Mouse (Mus musculus) kidney, adult 8-10 months (tissue): ENCODE results near the gene Timm13.

Source experiments
- DNase-seq, 2 experiments: peaks; one replicate each; pipeline ENCODE4 v3.0.0; 2022

Gene Timm13

DNA sequence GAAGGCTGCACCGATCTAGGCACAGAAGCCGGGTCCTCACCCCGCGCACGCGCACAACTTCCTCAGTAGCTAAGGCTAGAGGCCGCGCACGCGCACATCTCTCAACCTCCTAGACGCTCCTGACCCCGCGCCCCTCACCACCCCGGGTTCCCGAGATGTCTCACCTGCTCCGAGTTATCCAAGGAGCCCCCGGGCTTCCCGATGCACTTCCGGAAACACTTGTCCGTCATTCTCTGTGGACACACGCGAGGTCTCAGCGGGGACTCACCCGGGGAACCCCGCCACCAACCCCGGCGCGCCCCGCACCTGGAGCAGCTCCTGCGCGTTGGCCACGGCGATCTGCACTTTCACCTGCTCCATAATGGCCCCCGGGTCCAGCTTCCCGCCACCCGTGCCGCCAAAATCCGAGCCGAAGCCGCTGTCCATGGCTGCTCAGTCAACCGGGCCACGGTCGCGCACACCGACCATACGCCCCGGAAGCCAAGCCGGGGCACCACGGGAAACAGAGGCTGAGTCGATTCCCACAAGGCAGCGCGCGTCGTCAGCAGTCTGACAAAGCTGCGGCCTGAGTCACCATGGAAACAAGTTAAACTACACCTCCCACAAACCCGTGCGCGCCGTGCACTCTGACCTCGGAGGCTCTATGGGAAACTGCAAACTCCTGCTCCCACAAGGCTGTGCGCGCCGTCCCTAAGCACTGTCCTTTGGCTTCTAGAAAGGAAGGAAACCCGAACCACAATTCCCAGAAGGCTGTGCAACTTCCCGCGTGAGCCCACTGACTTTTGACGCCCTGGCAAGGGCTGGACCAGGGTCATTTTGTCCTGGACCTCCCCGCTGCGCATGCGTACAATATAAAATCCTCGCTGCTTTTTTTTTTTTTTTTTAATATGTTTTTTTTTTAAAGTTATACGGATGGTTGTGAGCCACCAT lies at the start of gene Timm13:
Gene Timm13, minus strand, starts transcription at position 652 of the 930 bp plus-strand sequence.
- peak; percentile 99 to 100 for DNase-seq

DNA sequence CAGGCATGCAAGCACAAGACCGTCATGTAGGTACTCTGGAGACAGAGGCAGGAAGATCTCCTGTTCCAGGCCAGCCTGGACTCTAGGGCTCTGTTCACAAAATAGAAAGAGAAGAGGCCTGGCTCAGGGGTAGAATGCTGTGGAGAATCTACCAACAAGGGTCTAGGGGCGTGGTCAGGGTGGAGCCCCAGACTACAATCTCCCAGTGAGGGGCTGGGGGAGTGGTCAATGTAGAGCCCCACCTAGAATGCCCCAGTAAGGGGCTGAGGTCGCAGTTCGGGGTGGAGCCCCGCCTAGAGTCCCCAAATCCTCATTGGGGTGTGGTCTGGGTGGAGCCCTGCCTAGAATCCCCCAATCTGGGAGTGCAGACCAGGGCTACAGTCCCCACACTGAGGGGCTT lies 49.5 kb upstream of the Timm13 start:
- no peak for DNase-seq

DNA sequence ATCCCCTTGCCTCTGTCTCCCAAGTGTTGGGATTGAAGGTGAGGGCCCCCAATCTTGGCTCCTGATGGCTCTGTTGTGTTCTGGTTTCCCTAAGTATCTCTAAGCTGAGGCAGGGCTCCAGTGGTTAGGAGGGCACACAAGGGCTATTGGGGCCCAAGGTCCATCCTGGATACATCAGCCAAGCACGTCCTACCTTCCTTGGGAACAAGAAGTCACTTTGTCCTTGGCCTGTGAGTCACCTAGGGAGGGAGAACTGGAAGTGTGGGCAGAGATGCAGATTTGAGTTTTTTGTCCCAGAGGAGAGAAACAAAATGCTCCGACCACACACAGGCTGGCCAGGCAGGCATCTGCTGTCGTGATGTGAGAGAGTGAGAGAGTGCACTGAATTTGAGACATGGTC lies 48.3 kb upstream of the Timm13 start:
- no peak for DNase-seq

DNA sequence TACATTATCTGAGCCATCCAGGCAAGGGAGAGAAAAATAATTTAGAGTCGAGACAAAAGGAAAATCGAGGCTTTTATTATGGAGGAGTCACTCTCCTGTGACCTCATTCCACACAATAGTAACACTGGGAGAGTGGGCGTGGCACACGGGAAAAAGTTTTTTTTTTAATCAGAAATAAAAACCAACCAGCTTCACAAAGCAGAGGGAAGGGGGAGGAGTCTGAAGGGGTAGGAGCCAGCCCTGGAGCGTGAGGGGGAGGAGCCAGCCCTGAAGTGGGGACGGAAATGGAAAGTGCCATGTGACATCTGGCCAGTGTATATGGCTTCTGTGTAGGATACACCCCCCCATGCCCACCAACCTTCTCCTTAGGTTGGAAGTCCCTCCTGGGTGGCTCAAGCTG lies 47.8 kb upstream of the Timm13 start:
- DNase-seq, result no peak

DNA sequence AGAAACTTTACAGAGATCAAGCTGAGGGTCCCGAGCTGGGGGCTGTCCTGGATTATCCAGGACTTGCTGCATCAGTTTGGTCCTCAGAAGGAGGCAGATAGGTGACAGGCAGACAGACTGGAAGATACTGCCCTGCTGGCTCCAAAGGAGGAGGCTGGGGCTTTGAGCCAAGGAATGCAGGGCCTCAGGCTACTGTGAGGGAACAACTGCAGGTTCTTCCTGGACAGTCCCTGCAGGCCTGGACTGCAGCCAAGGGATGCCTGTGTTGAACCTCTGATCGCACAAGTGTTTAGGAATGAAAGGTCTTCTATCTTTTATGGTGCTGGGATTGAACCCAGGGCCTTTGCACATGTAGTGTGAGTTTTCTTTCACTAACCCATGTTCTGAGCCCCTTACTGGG lies 47.0 kb upstream of the Timm13 start:
- DNase-seq, result peak; percentile 62

DNA sequence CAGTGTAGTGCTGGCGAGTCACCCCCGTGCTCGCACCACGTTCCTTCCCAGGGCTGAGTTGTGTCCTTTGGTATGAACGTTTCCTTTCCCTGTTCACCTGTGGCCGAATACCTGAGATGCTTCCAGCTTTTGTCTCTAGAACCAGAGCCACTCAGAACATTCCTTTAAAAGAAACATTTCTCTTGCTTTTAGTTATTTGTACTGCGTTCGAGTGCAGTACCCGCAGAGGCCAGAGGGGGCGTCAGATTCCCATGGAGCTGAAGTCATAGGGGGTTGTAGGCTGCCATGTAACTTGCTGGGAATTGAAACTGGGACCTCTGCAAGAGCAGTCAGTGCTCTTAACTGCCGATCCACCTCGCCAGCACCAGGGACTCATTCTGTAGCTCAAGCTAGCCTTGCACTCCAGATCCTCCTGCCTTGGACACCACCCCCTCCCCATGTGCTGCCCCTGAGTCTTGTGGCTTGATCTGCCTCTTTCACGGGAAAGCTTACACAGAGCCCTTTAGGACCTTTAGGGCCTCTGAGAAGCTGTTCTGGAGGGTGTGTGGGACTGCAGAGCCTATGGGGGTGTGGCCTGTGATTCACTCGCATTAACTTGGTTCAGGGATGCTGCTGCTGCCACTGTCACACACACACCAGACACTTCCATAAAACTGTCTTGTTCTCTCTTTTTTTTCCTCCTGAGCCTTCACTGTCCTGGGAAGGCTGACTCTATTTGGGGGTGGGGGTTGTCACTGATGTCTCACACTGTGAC lies 46.1 kb upstream of the Timm13 start:
- no peak for DNase-seq

DNA sequence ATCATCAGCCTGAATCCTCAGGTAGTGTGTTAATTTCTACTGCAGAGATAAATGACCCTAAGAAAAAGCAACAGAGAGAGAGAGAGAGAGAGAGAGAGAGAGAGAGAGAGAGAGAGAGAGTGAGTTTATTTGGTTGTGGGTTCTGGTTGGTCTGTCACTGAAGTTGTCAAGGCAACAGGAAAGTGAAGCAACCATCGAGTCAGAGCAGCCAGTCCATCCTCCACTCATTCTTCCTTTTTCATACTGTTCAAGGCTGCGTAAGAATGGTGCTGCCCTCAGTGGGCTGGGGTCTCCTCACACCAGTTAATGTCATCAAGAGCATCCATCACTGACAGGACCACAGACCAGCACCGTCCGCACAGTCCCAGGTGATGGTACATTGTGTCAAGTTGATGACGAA lies 43.5 kb upstream of the Timm13 start:
- DNase-seq, result no peak

DNA sequence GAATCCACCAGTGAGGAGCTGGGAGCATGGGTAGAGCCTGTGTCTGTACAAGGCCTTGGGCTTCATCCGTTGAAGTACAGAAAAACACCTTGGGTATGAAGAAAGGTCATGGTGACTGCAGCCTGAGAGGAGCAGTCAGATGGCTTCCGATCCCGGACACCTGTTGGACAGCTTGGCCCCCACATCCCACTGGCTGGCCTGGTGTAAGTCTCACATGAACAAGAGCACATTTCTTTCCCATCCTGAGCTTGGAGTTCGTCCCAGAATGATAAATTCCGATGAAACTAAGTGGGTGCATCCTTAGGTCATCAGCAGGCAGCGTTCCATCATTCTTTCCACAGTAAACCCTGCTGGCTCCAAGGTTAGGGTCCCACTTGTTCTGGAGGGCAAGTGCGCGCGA lies 42.9 kb upstream of the Timm13 start:
- no peak for DNase-seq

DNA sequence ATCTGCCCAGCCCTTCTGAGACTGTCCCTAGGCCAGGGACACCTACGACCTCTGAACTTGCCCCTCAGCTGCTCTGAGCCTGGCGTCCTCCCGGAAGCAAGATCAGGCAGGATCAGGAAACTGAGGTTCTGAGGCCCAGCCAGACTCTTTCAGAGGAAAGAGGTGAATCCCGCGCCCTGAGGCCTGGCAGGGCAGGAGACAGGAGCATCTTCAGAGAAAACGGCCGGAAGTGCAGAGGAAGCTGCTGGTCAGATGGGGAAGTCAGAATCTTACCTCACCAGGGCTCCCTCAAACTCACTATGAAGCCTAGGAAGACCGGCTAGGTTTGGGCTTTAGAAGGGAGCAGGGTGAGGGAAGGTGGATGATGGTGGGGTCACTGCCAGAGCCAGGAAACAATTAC lies 42.1 kb upstream of the Timm13 start:
- no peak for DNase-seq

DNA sequence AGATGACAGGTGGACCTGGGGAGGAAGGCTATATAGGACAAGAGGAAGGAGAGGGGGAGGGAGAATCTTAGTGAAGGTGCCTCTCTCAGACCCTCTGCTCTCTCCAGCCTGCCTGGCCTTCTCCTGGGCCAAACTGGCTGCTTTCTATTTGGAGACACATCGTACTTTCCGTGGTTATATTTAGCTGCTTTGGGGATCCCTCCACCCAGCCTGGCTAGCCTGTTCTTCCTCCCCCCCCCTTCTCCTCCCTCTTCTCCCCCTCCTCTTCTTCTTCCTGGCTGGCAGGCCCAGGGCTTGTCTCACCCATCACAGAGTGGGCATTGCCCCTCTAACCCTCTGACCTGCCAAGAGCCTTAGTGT lies 40.2 kb upstream of the Timm13 start:
- no peak for DNase-seq

DNA sequence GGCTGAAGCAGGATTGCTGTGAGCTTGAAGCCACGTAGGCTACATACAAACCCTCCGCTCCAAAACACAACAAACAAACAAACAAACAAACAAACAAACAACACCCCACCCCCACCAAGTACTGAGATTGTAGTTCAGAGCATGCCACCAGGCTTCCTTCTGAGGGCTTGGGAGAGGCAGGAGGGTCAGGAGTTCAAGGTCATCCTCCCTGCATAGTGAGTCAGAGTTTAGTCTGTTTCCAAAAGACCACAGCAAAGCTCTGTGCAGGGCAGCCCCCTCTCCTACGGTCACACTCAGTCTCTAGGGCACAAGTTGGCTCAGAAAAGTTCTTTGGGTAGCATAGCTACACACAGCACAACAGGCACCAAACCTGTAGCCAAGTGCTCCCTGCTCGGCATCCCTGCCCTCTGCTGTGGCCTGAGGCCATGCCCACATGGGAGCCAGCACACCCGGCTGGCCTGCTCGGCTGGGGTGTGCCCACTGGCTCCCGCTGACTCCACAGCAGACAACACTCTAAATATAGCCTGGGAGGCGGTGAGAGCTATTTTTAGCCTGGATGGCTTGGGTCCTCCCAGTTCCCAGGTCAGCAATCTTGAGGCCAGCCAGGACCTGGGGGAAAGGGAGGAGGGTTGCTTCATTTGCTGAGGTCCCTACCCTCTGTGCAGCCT lies 39.7 kb upstream of the Timm13 start:
- DNase-seq, result peak; percentile 85 to 89

DNA sequence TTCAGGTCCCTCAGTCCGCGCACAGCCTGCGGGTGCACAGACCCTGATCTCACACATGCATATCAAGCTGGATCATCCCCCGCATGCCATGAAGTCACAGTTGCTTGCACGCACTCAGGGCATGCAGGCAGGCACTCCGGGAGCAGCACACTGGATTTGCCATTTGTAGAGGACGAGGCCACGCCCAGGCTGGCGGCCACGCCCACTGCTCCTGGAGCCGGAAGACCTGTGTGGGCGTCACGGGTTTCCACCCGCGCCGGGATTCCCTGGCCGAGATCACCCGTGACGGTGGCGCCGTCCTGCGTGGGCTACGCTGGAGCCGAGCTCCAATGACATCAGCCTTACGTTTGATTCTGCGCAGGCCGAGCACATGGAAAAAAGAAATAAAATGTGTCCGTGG lies 38.9 kb upstream of the Timm13 start:
- peak; percentile 86 to 87 for DNase-seq

DNA sequence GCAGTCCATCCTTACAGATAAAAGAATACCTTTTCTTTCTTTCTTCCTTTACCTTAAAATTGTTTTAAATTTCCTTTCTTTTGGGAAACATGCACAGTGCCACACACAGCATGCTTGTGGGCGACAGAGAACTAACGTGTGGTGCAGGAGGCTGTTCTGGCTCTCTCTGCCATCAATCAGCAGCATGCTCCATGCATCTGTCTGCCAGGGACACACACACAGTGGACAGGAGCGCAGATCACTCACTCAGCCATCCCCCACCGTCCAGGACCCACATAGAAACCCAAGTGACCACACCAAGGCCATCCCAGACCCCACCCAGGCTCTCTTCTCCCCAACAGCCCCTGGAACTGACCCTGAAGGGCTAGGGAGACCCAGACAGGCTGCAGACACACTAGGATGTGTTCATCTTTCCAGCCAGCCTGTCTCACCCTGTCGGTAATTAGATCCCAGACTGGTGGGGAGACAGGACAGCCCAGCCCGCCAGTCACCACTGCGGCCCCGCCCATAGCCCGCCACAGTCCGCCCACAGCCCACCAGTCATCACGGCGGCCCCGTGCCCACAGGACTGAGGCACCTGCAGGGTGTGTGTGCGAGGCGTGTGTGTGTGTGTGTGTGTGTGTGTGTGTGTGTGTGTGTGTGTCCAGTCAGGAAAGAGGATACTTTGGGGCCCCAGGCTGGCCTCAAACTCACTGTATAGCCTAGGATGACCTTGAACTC lies 38.2 kb upstream of the Timm13 start:
- DNase-seq, result no peak

DNA sequence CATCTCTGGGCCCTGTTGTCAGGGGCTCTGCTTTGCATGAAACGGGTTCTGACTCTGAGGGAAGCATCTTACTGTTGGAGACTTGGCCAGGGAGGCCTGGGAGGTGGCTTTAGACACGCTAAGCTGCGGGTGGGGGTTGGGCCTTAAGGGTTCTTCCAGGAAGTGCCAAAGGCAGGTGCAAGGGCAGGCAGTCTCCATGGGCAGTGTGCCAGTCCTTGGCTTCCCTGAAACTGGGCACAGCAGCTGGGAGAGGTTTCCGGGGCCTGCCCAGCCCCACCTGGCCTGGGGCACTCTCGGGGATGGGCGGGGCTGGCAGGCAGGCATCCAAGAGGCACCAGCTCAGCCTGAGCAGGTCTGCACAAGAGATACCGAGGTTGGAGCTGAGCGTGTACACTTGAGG lies 36.9 kb upstream of the Timm13 start:
- peak; percentile 82 to 85 for DNase-seq

DNA sequence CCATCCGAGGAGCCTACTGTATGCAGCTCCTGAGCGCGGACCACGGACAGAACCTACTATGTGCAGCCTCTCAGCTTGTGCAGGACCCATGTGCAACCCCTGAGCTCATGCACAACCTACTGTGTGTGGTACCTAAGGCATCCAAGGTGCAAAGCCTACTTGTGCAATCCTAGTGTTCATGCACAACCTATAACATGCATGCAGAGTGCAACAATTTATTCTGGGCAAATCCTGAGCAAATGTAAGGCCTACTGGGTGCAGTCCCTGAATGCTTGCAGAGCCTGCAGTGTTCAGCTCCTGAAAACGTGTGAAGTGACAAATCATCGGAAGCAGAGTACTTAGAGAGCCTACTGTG lies 36.0 kb upstream of the Timm13 start:
- no peak for DNase-seq

DNA sequence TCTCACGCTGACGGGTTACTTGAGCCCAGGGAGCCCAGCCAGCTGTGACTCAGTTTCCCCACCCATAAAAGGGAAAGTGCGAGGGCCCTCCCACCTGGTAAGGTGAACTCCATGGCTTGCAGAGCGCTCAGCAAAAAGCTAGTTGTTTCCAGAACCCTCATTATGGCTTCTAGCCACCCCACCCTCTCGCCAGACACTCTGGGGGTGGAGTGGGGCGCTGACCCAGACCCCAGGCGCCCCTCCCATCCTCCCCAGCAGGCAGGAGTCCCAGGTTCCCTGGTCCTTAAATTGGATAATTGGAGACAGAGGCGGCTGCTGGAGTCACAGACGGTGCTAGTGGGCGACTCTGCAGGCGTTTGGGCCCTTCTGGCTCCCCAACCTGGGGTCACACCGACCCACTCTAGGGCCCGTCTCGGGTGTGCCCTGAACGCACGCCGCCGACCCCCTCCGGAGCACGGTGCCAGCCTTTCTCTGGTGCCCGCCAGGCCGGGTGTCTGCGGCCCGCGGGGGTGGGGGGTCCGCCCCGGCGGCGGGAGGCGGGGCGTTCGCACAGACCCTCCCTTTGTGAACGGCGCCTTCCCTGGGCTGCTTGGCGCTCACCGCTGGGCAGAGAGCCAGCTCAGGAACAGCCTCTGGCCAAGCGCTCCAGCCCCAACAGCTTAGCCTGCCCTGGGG lies 35.5 kb upstream of the Timm13 start:
- peak in 1 of 2 experiments; percentile 68 for DNase-seq

DNA sequence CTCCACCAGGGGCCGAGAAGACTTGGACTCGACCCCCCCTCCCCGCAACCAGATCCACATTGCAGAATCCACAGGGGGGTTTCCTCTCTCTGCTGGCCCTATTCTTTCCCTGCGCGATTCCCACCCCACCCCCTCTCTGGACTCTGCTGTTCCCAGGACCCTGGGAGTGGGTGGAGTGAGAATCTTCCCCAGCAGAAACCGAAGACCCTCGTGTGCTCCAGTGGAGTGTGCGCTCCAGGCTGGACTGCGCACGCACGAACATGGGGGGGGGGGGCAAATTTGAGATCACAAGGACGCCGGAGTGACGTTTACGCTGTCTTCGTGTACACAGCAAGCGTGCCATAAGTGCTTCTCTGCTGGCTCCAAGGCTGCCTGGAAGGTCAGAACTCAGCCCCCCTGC lies 34.9 kb upstream of the Timm13 start:
- no peak for DNase-seq

DNA sequence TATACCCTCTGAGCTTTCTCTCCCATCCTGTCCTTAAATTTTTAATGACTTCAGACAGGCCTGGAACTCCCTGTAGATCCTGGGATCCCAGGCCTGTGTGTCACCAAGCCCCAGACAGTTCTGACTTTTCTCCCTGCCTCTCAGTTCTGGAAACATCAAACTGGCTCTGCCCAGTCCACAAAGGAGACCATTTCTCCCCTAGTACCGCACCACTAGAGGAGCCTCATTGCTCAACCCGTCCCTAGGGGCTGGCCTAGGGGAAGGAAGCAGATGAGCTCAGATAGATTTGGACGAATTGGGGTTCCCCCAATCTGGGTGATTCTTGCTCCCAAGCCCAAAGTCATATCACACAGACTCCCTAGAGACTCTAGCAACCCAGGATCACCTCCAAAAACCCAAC lies 34.5 kb upstream of the Timm13 start:
- no peak for DNase-seq

DNA sequence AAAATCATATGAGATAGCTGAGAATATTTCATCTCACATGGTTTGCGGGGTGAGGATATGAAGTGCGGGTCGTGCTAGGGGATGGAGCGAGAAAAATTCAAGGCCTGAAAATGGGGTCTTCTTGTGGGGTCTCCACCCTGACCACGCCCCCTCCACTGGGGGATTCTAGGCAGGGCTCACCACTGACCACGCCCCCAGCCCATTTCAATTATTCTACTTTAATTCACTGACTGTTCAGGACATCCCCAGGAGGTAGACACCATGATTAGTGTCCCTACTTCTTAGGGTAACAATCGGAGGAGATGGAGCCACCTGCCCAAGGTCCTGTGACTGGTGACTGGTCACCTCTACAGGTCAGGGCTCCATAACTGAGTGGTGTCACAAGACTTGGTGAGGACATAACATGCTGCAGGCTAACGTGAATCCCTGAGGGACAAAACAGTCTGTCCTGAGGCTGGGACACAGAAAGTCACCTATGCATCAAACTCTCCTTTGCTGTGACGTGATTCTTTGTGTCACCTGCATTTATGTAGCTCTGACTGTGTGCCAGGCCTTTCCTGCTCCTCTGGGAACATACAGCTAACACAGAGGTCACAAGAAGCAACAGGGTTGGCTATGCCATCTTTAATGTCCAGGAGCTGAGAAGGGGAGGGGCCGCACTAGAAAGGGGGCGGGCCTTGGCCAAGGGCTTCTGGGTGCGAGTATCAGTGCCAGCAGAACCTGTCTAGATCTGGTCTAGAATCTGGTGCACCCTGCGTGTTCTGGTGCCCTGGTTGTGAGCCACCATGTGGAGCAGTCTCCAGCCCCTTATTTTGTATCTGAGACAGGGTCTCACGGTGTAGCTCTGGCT lies 33.6 kb upstream of the Timm13 start:
- DNase-seq, result no peak

DNA sequence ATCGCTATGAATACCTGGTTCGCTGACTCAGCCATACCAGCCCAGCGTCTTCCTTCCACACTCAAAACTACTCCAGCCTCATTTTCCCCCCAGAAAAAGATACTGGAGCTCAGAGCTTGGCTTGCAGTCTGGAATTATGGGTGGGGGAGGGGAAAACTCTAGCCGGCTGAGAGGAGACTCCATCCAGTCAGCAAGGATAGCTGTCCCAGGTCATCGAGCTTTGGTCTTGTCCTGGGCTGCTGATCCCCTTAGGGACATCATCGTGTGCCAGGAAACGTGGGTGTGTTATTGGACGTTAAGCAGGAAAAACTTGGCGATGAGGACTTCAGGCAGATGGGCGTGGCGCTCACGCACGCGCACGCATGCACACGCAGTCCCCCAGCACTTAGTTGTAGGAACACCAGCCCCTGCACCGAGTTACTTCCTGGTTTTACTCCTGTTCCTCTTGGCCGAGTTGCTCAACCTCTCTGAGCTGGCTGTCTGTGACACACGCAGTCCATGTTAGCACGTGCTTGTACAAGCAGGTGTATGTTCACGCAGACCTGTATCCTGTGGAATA lies 32.7 kb upstream of the Timm13 start:
- DNase-seq, result no peak
